Mouse (Mus musculus) heart, postnatal 14 days (tissue): ENCODE results near the gene Cep112. TPM values are rescaled to one million over a fixed set of nuclear protein-coding genes. Genes with fewer than 3 reads are reported as not detected.

Source experiments
- DNase-seq, 2 experiments: peaks; one replicate each; pipeline ENCODE4 v3.0.0; 2021 to 2022
- intact Hi-C: fragments of 180-260 bp; cut with DNase I; formaldehyde crosslinking; loops from one replicate; pipeline ENCODE4 v1.15.1; 2025
- total RNA-seq, 2 experiments: library from RNA; stranded (reverse); gene quantifications; 2 replicates each; pipeline ENCODE4 v1.2.3; 2021

The Cep112 gene
- total RNA-seq, 2 experiments from 2014 or later, result 8.7 to 9.0 TPM

DNA sequence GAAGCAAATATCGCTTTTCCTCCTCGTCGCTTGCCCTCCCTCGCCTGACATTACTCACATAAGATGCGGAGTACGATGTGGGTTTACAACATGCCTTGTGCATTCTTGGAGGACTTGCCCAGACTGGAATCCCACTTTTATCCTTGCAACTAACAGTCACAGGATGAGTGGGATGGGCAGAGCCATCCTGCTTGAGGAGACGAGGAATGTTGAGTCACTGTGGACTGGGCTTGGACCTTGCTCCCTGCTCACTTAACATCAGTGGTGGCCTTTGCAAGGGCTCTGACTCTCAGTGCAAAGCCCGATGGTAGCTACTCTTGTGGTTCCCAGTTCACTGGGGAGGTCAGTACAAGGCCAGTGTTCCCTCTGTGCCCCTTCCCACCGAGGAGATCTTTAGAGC is 473.1 kb downstream of the Cep112 start:
- no peak for DNase-seq
- intact Hi-C loops, result no loop called here

DNA sequence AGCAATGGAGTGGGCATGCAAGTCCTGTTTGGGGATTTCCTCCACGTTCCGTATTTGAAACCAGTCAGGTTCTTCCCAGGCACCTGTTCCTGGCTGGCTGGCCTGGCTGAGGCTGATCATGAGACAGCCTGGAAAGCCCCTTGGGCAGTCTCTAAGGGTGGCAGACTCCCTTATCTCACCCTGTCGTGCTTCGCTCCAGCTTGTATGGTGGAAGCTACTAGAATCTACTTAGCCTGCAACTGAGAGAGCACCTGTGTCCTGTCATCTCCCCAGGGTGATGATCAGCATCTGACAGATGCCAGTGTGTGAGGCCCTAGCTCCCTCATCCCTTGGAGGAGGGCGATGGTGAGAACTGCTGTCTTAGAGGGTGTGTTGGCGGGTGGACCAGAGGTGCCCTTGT is 473.5 kb downstream of the Cep112 start:
- intact Hi-C loops, result no loop called here
- no peak for DNase-seq

DNA sequence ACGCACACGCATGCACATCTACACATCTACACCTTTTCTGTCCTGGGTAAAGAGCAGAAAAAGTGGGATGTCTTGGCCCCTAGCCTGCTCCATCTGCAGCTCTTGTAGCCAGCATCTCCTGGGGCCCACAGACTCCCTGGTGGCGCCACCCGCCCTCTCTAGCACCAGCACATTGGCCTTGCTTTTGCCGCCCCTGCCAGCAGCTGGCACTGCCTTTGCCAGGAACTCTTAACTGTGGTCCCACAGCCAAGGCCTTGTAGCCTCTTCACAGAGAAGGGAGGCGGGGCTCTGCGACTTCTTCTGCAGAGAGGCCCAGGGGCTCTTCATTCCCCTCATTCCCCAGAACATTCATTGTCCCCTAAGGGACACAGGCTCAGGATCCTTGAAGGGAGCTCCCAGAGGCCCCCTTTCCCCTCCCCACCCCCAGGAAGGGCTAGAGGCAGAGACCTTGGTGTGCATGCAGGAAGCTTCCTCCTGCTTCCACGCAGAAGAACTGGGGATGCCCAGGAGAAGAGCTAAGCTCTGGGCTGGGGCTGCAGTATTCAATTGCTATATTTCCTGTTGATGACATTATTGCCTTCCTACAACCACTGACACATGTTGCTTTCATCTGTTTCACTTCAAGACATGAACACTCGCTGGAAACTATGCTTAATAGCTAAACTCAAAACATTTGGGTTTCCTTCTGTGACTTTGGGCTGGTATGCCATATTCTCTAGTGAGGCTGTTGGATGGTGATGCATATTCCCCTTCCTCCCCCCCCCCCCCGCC is 475.9 kb downstream of the Cep112 start:
- peak; percentile 35 to 70 for DNase-seq
- intact Hi-C loops, result no loop called here

DNA sequence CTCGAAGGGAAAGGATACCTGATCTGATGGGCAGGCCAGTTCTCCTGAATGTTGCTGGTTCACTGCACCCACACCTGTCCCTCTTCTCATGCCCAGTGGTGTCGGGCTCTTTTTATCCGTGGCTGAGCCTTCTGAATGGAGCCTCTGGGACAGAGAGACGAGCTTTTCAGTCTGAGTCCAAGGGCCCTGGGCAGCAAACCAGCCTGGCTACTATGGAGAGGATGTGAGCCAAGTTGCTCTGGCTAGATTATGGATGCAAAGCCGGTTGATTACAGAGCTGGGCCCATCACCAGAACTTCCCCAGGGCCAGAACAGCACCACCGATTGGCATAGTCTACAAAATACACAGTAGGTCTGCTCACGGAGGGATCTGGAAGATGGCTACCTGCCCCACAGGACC is 476.7 kb downstream of the Cep112 start:
- intact Hi-C loops, result no loop called here
- DNase-seq, result no peak

DNA sequence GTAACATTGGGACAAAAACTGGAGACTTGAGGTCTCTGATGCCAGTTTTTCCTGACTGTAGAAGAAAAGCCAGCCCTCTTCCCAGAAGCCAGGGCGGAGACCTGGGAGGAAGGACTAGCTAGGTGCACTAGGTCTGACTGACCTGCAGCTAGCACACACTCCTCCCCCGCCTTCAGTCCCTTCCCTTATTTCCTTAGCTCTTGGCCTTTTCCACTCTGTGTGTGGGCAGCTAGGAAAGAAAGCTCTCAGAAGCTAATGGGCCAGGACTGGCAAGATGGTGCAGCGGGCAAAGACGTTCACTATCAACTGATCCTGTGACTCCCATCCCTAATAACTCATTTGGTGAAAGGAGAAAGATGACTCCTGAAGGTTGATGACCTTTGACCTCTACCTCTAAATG is 477.3 kb downstream of the Cep112 start:
- intact Hi-C loops, result no loop called here
- no peak for DNase-seq

DNA sequence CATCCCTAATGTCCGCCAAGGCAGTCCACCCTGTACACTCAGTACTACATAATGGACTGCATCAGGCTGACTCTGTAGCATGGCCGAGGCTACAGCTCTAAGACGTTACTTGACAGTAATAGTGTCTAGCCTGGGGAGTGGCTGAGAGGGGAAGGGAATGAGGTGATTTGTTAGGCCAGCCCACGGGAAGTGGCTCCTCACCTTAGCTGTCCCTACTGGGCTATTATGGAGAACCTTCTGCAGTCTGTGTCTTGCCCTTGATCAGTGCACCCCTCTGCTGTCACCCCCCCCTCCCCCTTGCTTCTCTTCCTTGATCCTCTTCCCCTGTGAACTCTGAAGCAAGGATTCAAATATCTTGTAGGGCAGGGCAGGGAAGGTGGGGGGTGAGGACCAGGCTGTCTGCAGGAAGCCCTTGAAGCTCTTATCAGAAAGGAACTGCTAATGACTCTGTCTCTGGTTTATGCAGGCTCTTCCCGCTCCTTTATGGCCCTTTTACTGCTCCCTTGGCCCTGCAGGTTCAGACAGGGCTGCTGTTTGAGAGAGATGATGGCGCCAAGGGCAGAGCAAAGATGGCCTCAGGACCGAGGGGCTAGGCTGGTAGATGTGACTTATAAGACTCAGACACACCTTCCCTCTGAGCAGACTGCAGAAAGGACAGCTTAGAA is 481.7 kb downstream of the Cep112 start:
- intact Hi-C loops, result no loop called here

DNA sequence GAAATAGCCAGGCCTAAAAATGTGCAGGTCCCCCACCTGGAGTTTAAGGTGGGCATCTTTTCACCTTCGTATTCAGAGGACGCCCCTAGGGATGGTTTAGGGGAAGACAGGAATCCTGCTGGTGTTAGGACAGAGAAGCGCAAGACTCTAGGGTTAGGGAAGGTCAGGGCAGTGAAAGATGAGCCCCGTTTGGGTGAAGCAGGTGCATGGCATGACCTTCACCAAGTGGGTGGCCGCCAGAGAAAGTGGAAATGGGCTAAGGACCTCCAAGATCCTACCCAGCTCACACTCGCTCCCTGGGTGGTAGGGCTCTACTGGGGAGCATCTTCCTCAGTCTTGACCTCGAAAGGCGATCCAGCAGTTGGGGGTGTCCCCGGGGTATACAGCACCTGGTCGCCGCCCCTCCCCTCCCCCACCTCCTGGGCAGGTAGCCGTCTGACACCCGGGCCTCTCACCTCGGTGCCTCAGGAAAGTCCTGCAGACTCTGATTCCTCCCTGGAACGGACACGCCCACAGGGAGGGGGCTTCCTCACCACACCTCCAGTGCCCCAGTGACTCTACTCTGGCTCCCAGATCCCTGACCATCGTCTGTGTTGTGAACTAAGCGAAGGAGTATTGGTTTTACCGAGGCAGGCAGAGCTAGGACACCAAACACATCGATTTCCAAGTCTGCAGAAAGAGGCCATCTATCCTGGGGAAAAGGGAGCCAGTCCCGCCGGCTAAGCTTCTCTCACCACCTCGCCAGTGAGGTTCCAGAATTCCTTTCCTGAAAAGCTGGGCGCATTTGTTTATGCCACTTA is 484.6 kb downstream of the Cep112 start:
- no peak for DNase-seq
- intact Hi-C loops, result no loop called here

More for the DNA sequence above, 481.7 kb downstream of the Cep112 start:
- no peak for DNase-seq

Other genes starting within 250 kb of the Cep112 start
- gene Apoh, start 81.8 kb upstream of the Cep112 start, total RNA-seq, result not detected
- 10 to 100 TPM; 33.5 to 49.2 TPM for gene Prkca, start 81.3 kb upstream of the Cep112 start, total RNA-seq